8 mouse cellular contexts compared by ENCODE assay signal in the genomic region with DNA sequence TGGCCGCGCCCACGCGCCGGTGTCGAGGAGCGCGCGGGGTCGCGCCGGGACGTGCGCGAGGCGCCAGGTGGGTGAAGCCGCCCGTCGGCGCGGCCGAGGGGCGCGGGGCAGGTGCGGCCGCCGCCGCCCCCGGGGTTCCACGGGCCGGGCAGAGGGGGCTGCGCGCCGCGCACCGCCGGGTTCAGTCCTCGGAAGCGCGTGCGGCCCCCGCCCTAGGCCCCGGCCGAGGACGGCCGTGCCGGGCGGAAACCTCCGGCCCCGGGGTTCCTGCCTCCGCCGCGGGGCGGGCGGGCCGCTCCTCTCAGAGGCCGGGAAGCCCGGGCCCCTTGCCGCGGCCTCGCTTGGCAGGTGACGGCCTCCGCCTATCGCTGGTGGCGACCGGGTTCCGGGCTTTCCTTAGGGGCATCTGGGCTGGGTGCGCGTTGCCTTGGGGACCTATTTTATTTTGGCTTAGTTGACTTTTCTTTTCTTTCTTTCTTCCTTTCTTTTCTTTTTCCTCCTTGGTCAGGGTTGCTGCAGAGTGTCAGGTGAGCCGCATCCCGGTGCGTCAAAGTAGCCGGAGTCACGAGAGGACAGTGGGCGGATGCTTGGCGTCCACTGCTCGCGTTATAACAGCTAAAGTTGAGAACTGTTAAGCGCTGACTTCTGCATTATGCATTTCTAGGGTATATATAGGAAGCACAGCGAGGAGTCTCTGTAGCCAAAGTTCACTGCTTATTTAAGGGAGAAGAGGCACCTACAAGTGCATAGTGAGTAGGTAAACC. TPM values are rescaled to one million over a fixed set of nuclear protein-coding genes. Genes with fewer than 3 reads are reported as not detected.
DNase-seq lines count a peak whose midpoint lies in the region; ATAC-seq and TF ChIP-seq lines count a peak whose summit lies in the region.

No protein-coding gene starts in this region.

- H3K36me3 ChIP-seq in embryonic facial prominence, embryonic 14.5 days (ENCODE audit: control insufficient read depth, insufficient read depth, low read length) = no peaks in the 10 kb centered on the region
- H3K36me3 ChIP-seq in heart, embryonic 13.5 days = no peaks in the 10 kb centered on the region
- H3K36me3 ChIP-seq in lung, postnatal 0 days (ENCODE audit: insufficient read depth, low read length) = no peaks in the 10 kb centered on the region

- peak; percentile 64 for ATAC-seq in embryonic facial prominence, embryonic 14.5 days (ENCODE audit: low read depth)
- peak; percentile 63 for ATAC-seq in heart, embryonic 13.5 days (ENCODE audit: extremely low read depth, insufficient number of reproducible peaks, low FRiP score, low TSS enrichment)
- peak; percentile 86 for ATAC-seq in lung, postnatal 0 days

- H3K4me2 ChIP-seq in embryonic facial prominence, embryonic 14.5 days (ENCODE audit: low read depth, low read length) = peak overlapping the region; percentile 78
- peak overlapping the region; percentile 78 for H3K4me2 ChIP-seq in heart, embryonic 13.5 days
- H3K4me2 ChIP-seq in lung, postnatal 0 days (replicated peaks; ENCODE audit: low read depth, low read length) = peak overlapping the region; percentile 77

- TF ChIP-seq EP300 in lung, postnatal 0 days (IDR thresholded peaks at IDR 0.05) = no peak

- no peaks in the 10 kb centered on the region for H3K27me3 ChIP-seq in embryonic facial prominence, embryonic 14.5 days (replicated peaks; ENCODE audit: control insufficient read depth, insufficient read depth, low read length)
- no peaks in the 10 kb centered on the region for H3K27me3 ChIP-seq in heart, embryonic 13.5 days (replicated peaks)
- H3K27me3 ChIP-seq in lung, postnatal 0 days (replicated peaks; ENCODE audit: insufficient read depth, low read length) = no peaks in the 10 kb centered on the region

- H3K4me1 ChIP-seq in embryonic facial prominence, embryonic 14.5 days (ENCODE audit: control insufficient read depth, insufficient read depth, low read length) = peaks cover 4% of the 10 kb centered on the region; the same call in 1 of the 2 replicates
- H3K4me1 ChIP-seq in heart, embryonic 13.5 days = peaks cover 20% of the 10 kb centered on the region
- H3K4me1 ChIP-seq in lung, postnatal 0 days (ENCODE audit: insufficient read depth, low read depth, low read length) = peaks cover 8% of the 10 kb centered on the region; the same call in 1 of the 2 replicates

- no peaks in the 10 kb centered on the region for H3K9me3 ChIP-seq in embryonic facial prominence, embryonic 14.5 days (ENCODE audit: control insufficient read depth, low read length)
- H3K9me3 ChIP-seq in heart, embryonic 13.5 days = no peaks in the 10 kb centered on the region
- no peaks in the 10 kb centered on the region for H3K9me3 ChIP-seq in lung, postnatal 0 days (ENCODE audit: low read length)

- peak overlapping the region; percentile 91 for H3K9ac ChIP-seq in embryonic facial prominence, embryonic 14.5 days (ENCODE audit: low read depth, low read length)
- peak overlapping the region; percentile 96 for H3K9ac ChIP-seq in heart, embryonic 13.5 days
- H3K9ac ChIP-seq in lung, postnatal 0 days (replicated peaks; ENCODE audit: low read depth) = peak overlapping the region; percentile 96

- H3K27ac ChIP-seq in embryonic facial prominence, embryonic 14.5 days (replicated peaks; ENCODE audit: low read depth, low read length) = peak overlapping the region; percentile 81
- H3K27ac ChIP-seq in heart, embryonic 13.5 days (replicated peaks) = peak overlapping the region; percentile 90
- peak overlapping the region; percentile 97 for H3K27ac ChIP-seq in lung, postnatal 0 days (ENCODE audit: low read length)

- peak overlapping the region; percentile 91 for H3K4me3 ChIP-seq in embryonic facial prominence, embryonic 14.5 days (ENCODE audit: low read depth, low read length)
- H3K4me3 ChIP-seq in heart, embryonic 13.5 days = peak overlapping the region; percentile 92
- H3K4me3 ChIP-seq in lung, postnatal 0 days (ENCODE audit: low read depth, low read length) = peak overlapping the region; percentile 99

- DNase-seq in CD4-positive, CD25-positive, alpha-beta regulatory T cell, adult 2 months (ENCODE audit: low read depth, low spot score) = peak; percentile 66
- DNase-seq in adrenal gland, postnatal 4 days (ENCODE audit: low spot score in 2 of 2) = peak; percentile 17 to 44
- peak; percentile 54 for DNase-seq in embryonic facial prominence, embryonic 14.5 days (ENCODE audit: low spot score)
- DNase-seq in kidney, postnatal 10 days = peak; percentile 70
- DNase-seq in lung, postnatal 0 days (ENCODE audit: low spot score) = peak; percentile 66
- DNase-seq in ovary, adult 18-20 months (ENCODE audit: low spot score) = peak; percentile 11
- DNase-seq in thymus, postnatal 0 days (ENCODE audit: low spot score) = peak; percentile 60

- 1% methylated on average over 19 of the region's 80 CpGs for WGBS in embryonic facial prominence, embryonic 14.5 days
- under 1% methylated on average over 77 of the region's 80 CpGs for WGBS in heart, embryonic 13.5 days
- WGBS in lung, postnatal 0 days = under 1% methylated on average over 37 of the region's 80 CpGs

- TF ChIP-seq CTCF in lung, postnatal 0 days (IDR thresholded peaks at IDR 0.05) = no peak

RNA-seq across cellular contexts. Expression of a gene that starts 0.6 kb away (rescaled TPM):
- not detected for total RNA-seq in adrenal gland, postnatal 4 days (2021)
- not detected in 2 replicates for polyA plus RNA-seq in embryonic facial prominence, embryonic 14.5 days (2014; fragmentation: Nextera tagmentation; extraction: Ambion mirVana)
- polyA plus RNA-seq in heart, embryonic 13.5 days (2015; fragmentation: Nextera tagmentation; extraction: Ambion mirVana) = not detected in 2 replicates
- polyA plus RNA-seq in lung, postnatal 0 days (2015; fragmentation: Nextera tagmentation; extraction: Ambion mirVana) = not detected in 2 replicates
- not detected in 2 replicates for polyA plus RNA-seq in thymus, postnatal 0 days (2015; fragmentation: Nextera tagmentation; extraction: Ambion mirVana)

RNA-seq across cellular contexts. Expression of a gene that starts 0.9 kb away (rescaled TPM):
- total RNA-seq in adrenal gland, postnatal 4 days (2021) = 10 to 100 TPM; 47.7 to 49.3 TPM
- 43.6 and 44.0 TPM in 2 replicates for polyA plus RNA-seq in embryonic facial prominence, embryonic 14.5 days (2014; fragmentation: Nextera tagmentation; extraction: Ambion mirVana)
- 27.9 and 35.1 TPM in 2 replicates for polyA plus RNA-seq in heart, embryonic 13.5 days (2015; fragmentation: Nextera tagmentation; extraction: Ambion mirVana)
- 37.1 and 41.1 TPM in 2 replicates for polyA plus RNA-seq in lung, postnatal 0 days (2015; fragmentation: Nextera tagmentation; extraction: Ambion mirVana)
- polyA plus RNA-seq in thymus, postnatal 0 days (2015; fragmentation: Nextera tagmentation; extraction: Ambion mirVana) = 47.9 and 53.0 TPM in 2 replicates

Comparison
In these comparisons a context has a peak if more than half of its experiments do, and no peak if none do; other contexts are left out.
1. Peak in every context shown above with its lines: DNase-seq, ATAC-seq, H3K4me3 ChIP-seq and H3K27ac ChIP-seq.
2. DNase-seq: peak in every context shown above with its lines; median percentile 70 in kidney, postnatal 10 days; 66 in CD4-positive, CD25-positive, alpha-beta regulatory T cell, adult 2 months; 66 in lung, postnatal 0 days; 60 in thymus, postnatal 0 days; 54 in embryonic facial prominence, embryonic 14.5 days; 30 in adrenal gland, postnatal 4 days; 11 in ovary, adult 18-20 months.